Mouse (Mus musculus): ENCODE results near the gene Wls.

The Wls gene

DNA sequence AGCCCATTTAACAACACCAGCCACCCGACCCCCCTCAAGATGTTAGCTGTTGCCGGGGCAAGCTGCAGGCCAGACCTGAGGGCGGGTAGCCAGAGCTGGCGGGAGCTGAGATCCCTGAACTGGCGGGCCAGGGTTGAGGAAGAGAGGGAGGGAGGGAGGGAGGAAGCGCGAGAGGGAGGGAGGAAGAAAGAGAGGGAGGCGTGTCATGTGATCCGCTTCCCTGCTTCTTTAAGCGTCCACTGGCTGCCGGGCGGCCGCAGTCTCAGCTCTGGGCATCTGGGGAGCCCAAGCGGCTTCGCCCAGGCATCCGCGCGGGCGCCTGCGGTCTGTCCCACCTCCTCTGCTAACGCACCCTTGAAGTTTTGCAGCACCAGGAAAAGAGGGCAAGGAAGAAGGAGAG lies at the start of gene Wls:
TSS of gene Wls (plus strand) at position 192 of the 400 bp plus-strand sequence.
- DNase-seq: peak; percentile 1

DNA sequence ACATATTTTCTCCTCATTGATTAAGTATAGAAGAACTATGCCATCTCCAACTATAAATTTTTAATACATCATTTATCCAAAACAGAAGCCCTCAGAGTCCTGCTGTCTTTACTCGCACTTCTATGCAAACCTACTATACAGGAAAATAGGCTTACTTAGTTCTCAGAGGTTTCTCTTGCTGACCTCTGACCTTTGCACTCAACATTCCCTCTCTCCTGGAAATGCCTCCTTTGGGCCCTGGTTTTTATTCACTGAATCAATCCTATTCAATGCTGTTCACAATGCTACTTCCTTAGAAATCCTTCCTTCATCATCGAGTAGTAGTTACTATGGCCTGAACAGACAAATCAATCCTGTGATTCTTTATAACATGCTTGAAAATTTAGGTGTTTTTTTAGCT lies 49.7 kb upstream of the Wls start:
- DNase-seq: no peak

DNA sequence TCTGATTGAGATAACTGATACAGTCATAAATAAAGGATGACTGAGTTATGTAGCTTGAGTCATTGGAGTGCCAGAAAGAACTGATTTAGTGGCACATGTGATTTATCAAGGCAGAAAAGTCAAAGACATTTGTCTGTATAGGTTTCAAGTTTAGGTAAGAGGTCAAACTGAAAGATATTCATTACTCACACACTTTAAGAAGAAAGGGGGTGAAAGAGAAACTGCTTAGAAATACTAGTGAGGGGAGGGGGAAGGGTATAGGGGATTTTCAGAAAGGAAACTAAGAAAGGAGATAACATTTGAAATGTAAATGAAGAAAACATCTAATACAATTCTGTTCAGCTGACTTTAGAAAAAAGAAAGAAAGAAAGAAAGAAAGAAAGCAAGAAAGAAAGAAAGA lies 7.9 kb upstream of the Wls start:
- no peak for DNase-seq

DNA sequence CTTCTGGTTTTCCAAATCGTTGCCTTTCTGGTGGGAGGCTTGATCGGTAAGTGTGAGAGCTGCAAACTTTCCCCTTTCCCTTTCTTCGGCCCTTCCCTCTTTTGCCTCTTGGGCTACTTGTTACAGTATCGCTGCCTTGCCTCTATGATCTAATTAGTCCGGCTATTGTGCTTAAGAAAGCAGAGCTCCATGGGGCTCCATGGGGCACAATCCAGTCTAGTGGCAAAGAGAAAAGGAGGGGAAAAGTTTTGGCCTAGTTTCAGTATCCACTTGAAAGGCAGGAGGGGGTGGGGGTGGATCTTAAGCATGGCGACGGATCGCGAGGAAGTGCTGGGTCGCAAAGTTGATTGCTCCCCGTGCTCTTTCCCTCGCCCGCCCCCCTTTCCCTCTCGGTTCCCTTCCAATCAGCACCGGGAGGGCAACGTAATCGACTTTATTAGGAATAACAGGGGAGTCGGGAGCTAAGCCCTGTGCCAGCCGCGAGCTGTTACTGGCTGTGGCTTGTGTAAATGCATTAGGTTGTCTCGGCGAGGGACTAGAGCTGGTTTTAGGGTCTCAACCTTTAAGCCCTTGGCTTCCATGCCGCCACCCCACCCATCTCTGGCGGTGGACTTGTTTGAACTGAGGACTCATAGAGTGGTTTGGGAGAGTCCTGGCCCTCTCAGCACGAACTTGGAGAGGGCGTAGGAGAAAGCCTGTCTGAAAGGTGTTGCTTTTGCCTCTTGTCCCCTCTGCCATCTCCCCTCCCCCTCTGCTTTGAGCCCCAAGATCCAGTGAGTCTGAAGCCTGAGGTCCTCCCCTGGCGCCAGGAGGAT lies 737 bp downstream of the Wls start:
- no peak for DNase-seq

DNA sequence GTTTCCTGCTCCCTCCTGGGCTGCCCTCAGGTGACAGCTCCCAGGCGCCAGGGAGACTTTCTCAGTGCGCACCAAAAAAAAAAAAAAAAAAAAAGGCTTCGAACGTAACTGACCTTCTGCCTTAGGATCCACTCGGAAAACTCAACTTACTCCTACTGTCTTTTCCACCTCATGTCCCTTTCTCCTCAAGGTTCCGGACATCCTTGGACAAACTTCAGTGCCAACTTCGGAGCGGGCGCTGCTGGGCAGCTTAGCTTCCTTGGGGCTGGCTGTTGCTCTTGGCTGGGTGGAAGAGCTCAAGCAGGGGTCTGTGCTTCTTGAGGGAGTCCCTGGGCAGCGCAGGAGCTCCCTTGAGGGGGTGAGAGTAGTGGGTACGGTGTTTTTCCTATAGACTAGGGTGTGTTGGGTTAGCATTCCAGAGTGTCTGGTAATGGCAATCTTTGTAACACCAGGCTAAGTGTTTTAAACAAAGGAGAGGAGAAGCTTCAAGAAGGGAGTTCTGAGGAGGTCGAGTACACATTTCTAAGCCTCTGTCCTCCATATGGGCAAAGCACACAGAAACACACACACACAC lies 1.4 kb downstream of the Wls start:
- DNase-seq: no peak

DNA sequence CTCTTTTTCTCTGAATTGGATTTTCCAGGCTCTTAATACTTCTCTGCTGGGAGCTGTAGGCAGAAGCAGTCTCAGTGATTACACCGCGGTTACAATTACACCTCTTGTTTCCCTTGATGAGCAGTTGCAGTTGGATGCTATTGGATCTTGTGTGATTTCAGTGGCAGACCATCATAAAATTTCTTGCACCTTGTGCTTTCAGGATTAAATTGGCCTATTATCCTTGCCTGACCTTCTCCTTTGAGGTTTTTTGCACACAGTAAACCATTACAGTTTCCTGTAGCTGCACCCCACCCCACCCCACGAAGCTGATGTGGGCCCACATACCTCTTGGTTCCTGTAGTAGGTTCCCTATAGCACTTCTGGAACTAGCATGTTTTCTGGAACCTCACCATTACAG lies 2.0 kb downstream of the Wls start:
- no peak for DNase-seq

DNA sequence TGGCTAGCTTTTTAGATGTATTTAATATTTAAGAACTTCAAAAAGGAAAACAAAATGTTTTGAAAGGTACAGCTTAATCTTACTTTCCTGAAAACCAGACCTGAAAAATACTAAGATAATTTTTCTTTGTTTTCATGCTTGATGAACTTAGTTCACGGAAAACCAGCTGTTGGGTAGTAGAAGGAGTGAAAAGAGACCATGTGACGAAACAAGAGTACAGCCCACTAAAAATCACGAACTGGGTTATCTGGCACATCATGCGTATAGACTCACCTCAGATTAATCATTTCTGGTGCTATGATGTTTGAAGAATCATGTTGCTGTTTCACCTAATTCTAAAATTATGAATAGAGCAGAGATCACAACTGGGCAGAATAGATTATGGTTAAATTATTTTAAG lies 3.7 kb downstream of the Wls start:
- DNase-seq: no peak

DNA sequence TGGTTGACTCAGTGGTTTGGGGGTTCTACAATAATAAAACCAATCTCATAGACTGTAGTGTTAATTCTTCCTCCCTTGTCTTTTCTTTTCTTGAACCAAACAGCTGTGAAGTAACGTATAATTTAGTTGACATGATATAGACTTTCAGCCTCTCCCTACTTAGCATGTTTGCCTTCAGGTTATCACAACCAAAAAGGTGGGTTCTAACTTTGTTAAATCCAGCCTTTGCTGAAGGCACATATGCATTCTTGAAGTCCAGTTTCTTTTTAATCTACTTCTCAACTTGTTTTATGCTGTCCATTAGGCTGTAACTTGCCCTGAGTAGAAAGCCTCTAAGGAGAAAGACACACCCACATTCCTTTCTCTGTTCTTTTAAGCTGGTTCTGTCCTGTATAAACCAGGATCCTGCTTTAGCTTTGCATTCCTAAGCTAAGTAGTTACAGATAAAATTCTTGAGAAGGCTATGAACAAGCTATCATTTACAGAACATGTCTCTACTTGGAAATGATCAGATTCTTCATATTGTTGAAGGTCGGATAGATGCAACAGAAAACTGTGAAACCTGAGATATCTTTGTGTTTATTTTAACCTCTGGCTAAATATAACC lies 8.0 kb downstream of the Wls start:
- DNase-seq: no peak

DNA sequence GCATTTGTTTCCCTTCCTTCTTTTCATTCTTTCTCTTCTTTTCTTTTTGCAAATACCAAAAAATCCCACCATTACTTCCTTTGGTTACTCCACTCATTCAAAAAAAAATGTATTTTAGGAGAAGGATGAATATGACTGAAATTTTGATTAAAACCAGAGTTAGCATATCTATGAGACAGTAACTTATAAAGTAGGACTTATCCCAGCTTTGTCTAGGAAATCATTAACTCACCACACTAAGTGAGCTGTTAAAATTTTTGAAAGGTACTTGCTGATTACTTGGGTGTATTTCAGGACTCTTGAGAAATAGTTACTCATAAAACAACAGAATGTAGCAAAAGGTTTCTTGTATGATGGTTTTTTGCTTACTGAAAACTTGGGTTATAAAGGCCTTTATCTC lies 8.7 kb downstream of the Wls start:
- no peak for DNase-seq

DNA sequence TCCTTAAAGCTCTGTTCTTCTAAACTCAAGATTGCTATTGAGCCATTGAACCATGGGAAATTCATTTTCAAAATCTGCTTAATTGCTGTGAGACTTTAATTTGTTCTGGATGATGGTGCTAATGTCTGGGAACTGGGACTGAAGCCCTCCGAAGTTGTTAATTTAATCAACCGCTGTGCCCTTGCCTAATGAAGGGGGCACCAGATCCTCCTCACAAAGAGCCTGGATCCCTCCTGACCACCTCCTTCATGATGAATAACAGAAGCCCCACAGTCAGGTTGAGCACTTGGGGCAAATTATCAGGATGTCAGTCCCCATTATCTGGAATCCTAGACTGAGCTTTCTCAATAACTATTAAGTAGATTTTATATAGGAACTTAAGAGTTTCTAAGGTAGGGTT lies 12.0 kb downstream of the Wls start:
- DNase-seq: no peak

DNA sequence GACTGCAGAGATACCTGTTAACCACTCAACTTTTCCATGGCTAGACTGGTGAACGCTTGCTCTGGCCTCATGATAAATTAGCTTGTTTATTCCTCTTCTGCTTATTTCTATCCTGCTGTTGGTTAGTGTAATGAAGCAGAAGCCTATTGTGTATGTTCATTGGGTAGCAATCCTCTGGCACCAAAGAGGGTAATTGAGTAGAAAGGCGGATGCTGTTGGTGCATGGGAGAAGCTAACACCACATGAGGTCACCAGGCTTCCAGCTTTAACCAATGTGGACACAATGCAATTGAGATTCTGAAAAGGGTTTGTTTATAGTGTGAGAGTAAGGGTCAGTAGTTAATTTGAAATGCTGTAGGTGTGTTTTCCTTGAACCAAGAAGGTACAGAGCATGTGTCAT lies 12.5 kb downstream of the Wls start:
- DNase-seq: no peak

DNA sequence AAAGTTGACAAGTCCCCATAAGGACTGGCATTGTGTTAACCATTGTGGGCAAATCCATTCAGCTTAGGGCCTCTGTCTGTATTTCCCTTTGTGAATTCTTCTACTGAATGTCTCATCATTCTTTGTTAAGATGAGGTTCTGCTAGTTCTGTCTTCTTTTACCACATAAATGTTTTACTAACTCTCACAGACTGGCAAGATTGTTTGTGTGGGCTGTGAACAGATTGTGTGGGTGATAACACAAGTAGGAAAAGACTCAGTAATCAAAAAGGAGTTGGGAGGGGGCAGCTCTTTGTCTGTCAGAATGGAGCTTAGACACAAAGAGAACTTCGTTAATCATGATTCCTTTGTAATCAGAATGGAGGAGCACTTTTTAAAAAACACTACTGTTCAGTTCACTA lies 17.6 kb downstream of the Wls start:
- DNase-seq: no peak

DNA sequence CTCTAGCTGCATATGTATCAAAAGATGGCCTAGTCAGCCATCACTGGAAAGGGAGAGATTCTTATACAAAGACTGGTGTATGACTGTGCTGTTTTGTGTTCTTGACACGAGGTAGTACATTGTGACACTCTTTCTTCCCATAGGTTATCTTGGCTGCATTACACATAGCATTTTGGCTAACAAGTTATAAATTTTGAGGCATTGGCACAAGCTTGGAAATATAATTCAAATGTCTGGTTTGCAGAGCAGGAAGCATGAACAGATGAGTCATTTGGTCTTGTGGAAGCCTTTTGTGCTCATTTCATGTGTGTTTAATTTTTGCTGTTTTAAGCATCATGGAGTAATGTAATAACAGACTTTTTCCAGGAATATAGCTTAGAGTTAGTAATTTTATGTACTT lies 26.2 kb downstream of the Wls start:
- DNase-seq: no peak

DNA sequence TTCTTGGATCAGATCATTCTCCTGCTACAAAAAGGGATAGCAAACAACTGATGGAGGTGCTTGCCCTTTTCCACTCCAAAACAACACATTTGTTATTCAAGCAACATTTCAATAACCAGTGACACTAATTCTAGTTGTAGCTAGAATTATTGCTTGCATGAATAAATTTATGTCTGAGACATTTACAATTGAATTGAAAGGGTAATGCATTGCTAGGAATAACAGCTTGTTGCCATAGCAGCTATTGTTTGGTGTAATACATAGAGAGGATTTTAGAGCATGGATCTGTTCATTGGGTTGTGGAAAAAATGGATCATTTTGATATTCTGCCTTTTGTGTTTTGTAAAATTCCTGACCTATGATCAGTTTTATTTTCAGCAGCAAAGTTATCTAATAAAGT lies 39.5 kb downstream of the Wls start:
- DNase-seq: no peak

DNA sequence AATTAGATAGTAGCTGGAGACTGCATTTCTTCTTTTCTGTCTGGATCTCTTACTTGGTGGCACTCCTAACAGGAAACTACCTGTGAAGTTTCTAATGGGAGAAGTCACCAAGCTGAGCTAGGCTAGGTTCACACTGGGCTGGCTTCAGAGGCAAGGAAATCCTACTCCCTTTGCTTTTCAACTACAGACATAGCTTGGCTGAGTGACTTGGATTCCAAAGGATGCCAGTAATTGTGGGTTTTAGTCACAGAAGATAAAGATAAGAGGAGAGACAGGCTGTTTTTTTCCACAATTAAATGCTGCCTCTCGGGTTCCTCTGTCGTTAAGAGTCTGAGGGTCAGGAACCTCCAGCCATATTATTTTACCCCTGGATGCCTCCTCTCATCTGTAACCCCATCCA lies 43.9 kb downstream of the Wls start:
- DNase-seq: no peak

DNA sequence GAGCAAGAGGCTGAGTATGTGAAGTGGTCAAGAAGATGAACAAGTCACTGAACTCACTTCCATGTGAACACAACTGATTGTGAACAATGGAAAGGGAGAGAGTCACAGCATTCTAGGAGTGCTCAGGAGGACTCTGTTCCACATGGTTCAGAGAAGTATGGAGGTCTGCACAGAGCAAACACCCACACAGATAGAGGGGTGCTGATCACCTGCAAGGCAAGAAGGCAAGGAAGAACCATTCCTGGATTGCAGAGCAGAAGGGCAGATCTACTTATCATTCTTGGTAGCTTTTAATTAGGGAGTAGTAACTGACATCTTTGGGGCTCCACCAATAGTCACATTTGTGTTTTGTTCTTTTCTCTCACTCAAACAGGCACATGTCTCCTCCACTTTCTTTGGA lies 45.3 kb downstream of the Wls start:
- DNase-seq: no peak

DNA sequence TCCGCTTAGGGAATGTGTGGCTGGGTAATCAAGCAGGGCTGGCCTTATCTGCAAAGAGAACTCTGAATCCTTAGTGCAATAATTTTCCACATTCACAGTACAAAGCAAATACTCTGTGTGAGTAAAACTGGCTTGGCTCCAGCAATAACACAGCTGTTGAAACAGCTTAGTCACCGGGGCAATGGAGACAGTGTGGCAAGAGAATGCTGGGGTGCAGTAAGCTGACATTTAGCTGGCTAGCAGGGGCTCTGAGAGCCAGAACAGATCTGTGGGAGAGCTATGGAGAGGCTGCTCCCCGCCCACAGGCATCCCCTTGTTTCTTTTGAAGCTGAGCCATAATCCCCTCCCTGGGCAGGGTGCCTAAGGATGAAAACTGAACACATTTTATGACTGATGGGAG lies 45.8 kb downstream of the Wls start:
- DNase-seq: peak; percentile 1

DNA sequence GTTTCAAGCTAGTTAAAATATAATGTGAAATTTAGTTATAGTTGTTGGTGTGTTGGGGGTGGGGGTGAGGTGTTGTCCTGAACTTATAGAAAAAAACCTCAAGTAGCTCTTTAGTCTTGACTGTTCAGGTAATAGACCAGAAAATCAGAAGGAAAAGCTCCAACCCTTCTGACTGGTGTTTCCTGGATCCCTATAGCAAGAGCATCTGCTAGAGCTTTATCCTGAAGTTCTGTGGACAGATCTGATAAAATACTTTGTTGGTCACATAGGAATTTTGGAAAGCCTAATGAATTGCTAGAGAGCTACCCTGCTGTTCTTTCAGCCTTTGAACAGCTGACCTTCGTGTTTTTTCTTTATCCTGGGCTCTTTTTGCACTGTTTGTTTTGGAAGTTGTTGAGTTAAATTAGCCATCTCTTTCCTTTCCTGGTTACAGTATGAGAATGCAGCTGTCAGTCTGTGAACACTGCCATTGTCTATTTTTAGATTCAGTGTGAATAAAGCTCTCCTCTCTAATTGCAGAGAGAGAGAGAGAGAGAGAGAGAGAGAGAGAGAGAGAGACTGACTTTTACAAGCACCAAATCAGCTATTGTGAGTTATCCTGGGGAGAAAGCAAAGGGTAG lies 46.4 kb downstream of the Wls start:
- DNase-seq: no peak

DNA sequence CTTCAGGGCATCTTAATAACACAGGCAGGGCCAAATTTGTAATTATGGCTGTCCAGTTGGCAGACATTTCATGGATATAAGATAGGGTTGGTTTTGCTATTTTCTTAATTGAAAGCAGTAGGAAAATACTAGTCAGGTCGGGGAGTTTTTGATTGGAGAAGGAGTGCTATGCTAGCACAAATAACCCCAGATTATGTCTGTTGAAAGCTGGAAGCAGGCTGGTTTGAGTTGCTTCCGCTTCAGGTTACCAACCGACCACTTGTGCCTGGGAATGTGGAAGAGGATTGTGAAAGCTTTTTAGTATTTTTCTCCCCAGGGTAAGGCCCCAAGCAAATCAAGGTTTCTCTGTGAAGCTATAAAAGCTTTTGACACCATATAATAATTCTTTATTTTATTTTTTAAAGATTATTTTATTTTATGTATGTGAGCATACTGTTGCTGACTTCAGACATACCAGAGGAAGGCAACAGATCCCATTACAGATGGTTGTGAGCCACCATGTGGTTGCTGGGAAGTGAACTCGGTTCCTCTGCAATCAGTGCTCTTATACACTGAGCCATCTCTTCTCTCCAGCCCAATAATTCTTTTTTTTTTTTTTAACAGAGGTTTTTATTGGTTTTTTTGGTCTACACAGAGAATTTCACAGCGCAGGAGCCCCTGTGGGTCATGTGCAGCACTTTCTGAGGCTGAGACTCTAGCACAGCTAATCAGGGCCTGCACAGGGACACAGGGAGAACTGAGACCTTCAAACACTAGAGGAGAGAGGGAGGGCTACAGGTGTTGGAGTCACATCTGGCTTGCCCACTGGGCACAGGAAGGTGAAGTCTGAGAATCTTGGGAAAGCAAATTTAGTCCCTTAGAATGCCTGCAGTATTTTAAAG lies 50.9 kb downstream of the Wls start:
- no peak for DNase-seq

DNA sequence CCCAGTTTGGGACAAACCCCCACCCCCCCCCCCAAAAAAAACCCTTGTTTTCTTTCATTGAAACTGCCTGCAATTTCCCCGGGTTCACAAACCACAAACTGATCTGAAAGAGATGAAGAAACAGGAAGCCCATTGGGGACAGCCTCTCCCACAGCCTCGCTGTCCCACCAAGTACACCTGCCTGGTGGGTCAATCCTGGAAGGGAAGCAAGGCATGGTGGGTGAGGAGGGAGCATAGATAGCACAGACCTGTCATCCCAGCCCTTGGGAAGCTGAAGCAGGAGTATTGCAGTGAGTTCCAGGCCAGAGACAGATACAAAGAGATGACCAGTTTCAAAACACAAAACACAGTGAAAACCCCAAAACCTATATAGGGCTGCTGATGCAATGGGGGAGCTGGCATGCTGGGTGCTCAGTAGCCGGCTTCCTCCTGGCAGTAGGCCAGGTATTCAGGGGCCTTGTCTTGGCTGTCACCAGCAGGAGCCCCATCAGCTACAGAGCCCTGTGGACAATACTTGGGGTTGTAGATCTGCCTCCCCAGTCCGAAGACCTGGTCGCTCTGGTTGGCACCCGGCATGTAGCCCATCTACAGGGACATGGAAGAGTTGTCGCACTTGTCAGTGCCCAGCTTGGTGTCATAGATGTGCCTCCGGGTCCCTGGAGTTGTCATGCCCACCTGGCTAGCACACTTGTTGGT lies 51.7 kb downstream of the Wls start:
- peak; percentile 0 for DNase-seq

DNA sequence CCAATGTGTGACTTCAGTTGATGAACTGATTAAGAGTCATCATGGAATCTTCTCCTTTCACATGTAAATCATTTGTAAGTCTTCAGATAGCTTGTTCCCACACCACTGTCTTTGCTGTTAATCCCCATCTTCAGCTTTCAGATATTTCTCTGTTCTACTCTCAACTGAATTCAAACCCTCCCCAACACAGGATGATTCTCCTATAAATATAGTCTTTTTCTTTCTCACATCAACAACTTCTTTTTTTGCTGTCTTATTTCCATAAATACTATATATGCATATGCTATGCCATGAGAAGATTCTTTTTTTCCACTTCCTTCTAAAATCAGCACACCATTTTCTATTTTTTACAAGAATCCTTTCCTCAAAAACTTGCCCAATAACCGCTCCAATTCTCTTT lies 67.9 kb downstream of the Wls start:
- no peak for DNase-seq

DNA sequence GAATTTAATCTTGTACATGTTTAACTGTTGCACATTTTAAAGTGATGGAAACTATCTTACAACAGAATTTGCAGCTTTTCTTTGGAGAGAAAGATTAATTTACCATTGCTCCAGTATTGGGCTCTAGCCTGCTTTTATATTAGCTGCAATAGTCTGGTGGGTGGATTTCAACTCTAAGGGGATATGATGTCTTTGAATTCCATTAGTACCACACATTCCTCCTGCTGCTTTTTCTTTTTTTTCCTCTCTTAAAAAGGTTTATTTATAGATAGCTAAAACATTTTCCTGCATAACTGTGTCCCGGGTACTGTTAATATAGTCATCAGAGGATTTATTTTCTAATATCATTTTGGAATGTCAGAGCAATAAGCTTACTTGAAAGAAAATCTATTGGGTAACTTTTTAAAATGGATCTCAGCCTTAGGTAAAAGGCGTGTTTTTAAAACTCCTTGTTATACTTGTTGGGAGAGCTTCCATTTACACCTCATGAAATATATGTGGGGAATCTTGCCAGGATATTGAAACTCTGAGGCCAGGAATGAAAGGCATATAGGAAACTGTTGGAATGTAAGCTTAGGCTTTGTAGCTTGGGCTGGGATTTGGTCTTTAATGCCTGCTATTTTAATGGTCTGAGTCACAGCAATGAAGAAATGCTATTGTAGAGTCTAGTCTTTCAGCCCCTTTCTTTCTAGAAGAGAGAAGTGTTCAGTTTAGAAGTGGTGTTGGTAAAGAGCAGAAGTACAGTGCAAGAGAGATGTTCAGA lies 78.0 kb downstream of the Wls start:
- no peak for DNase-seq
